Mouse (Mus musculus) lung, postnatal 0 days (tissue): Measurements from ENCODE around the gene Lsm2. TPM values are rescaled to one million over a fixed set of nuclear protein-coding genes. Genes with fewer than 3 reads are reported as not detected.

ENCODE experiments used
- ATAC-seq: fragments of 200-750 bp; cut with Nextera tagmentation; 2 replicates; pipeline ENCODE4 v1.8.0; 2017; ENCODE audit warnings: moderate library complexity
- DNase-seq: peaks from one replicate; pipeline ENCODE4 v3.0.0-alpha.2; 2016; ENCODE audit warnings: low spot score
- H3K27ac ChIP-seq: fragments of 300-500 bp; sonication (generic); 2 replicates; pipeline ENCODE4 v1.5.1; 2014; ENCODE audit warnings: antibody characterized with exemption, mild to moderate bottlenecking, low read length, mixed read lengths
- H3K27me3 ChIP-seq: fragments of 300-500 bp; sonication (generic); replicated peaks from 2 replicates; pipeline ENCODE4 v1.6.1; 2014; ENCODE audit warnings: low read length, mixed read lengths; ENCODE audit not compliant: insufficient read depth
- H3K36me3 ChIP-seq: fragments of 300-500 bp; sonication (generic); 2 replicates; pipeline ENCODE4 v1.6.1; 2014; ENCODE audit warnings: low read length, mixed read lengths; ENCODE audit not compliant: insufficient read depth
- H3K4me1 ChIP-seq: fragments of 300-500 bp; sonication (generic); 2 replicates; pipeline ENCODE4 v1.6.1; 2014; ENCODE audit warnings: antibody characterized with exemption, low read depth, low read length, mixed read lengths; ENCODE audit not compliant: insufficient read depth
- H3K4me2 ChIP-seq: fragments of 300-500 bp; sonication (generic); replicated peaks from 2 replicates; pipeline ENCODE4 v1.6.1; 2014; ENCODE audit warnings: low read depth, mild to moderate bottlenecking, low read length, moderate library complexity, mixed read lengths
- H3K4me3 ChIP-seq: fragments of 300-500 bp; sonication (generic); 2 replicates; pipeline ENCODE4 v1.5.1; 2014; ENCODE audit warnings: low read depth, low read length
- H3K9ac ChIP-seq: fragments of 300-500 bp; sonication (generic); replicated peaks from 2 replicates; pipeline ENCODE4 v1.6.1; 2014; ENCODE audit warnings: low read depth, mild to moderate bottlenecking
- H3K9me3 ChIP-seq: fragments of 300-500 bp; sonication (generic); 2 replicates; pipeline ENCODE4 v1.6.1; 2016; ENCODE audit warnings: low read length, mixed read lengths
- CTCF ChIP-seq: IDR thresholded peaks from 2 replicates; pipeline ENCODE4 v1.5.1; 2016; ENCODE audit warnings: antibody characterized with exemption, mild to moderate bottlenecking
- EP300 ChIP-seq: IDR thresholded peaks from 2 replicates; pipeline ENCODE4 v1.6.1; 2016; ENCODE audit warnings: antibody characterized with exemption, mild to moderate bottlenecking, control low read depth
- WGBS: fragments of 180-500 bp; shearing (Covaris S2); extraction: QIAGEN DNeasy Blood & Tissue Kit; methylation state at CpG from one replicate; pipeline ENCODE4 v1.1.7; 2014; 5-methylcytosine and 5-hydroxymethylcytosine counted together
- polyA plus RNA-seq: library from polyadenylated mRNA; unstranded; fragments of >200 nt; fragmentation: Nextera tagmentation; extraction: Ambion mirVana; gene quantifications from 2 replicates; pipeline ENCODE4 v1.2.1, GENCODE M21; 2015

Lsm2 gene
- polyA plus RNA-seq, 1 experiment from 2014 or later: 55.4 TPM

- ATAC-seq: no peak
- WGBS: 91% methylated on average over 8 of the region's 8 CpGs
Observed at GRCm38 (mm10) chr17:35011440-35011839, 29.8 kb downstream of the Lsm2 start.

GRCm38 (mm10) chr17:35012430-35012829 is 30.8 kb downstream of the Lsm2 start:
- TF ChIP-seq EP300 (no peak), CTCF (no peak)
- no peak overlapping the region for H3K9ac ChIP-seq
- WGBS: 84% methylated on average over 13 of the region's 13 CpGs
- DNase-seq (no peak), ATAC-seq (no peak)
- no peak overlapping the region for H3K4me3 ChIP-seq
- H3K9me3 ChIP-seq: no peaks in the 10 kb centered on the region
- no peak overlapping the region for H3K4me2 ChIP-seq
- H3K27me3 ChIP-seq: no peaks in the 10 kb centered on the region
- no peak overlapping the region for H3K27ac ChIP-seq
- no peaks in the 10 kb centered on the region; the same call in 1 of the 2 replicates for H3K4me1 ChIP-seq
- peaks cover 28% of the 10 kb centered on the region for H3K36me3 ChIP-seq

More at GRCm38 (mm10) chr17:35011440-35011839, 29.8 kb downstream of the Lsm2 start:
- Histone ChIP-seq H3K27me3 (no peaks in the 10 kb centered on the region), H3K4me1 (no peaks in the 10 kb centered on the region), H3K4me2 (no peak overlapping the region), H3K9ac (no peak overlapping the region), H3K27ac (no peak overlapping the region), H3K9me3 (no peaks in the 10 kb centered on the region), H3K36me3 (peaks cover 28% of the 10 kb centered on the region), H3K4me3 (no peak overlapping the region)
- DNase-seq: no peak
- no peak for TF ChIP-seq CTCF
- TF ChIP-seq EP300: no peak

- 75% methylated on average over 6 of the region's 6 CpGs for whole genome bisulfite sequencing
- ATAC-seq (no peak), DNase-seq (no peak)
Observed at GRCm38 (mm10) chr17:35013221-35013620, 31.6 kb downstream of the Lsm2 start.

GRCm38 (mm10) chr17:35015296-35015695 is 33.6 kb downstream of the Lsm2 start:
- no peak for TF ChIP-seq EP300
- TF ChIP-seq CTCF: no peak
- no peak overlapping the region for H3K4me2 ChIP-seq
- no peaks in the 10 kb centered on the region for H3K9me3 ChIP-seq
- ATAC-seq (no peak), DNase-seq (no peak)
- 89% methylated on average over 16 of the region's 16 CpGs for WGBS
- H3K36me3 ChIP-seq: peaks cover 28% of the 10 kb centered on the region
- no peaks in the 10 kb centered on the region; the same call in 1 of the 2 replicates for H3K4me1 ChIP-seq
- H3K9ac ChIP-seq: no peak overlapping the region
- no peak overlapping the region for H3K4me3 ChIP-seq
- no peaks in the 10 kb centered on the region for H3K27me3 ChIP-seq
- H3K27ac ChIP-seq: no peak overlapping the region

More at GRCm38 (mm10) chr17:35013221-35013620, 31.6 kb downstream of the Lsm2 start:
- no peaks in the 10 kb centered on the region for H3K9me3 ChIP-seq
- peaks cover 28% of the 10 kb centered on the region for H3K36me3 ChIP-seq
- TF ChIP-seq EP300: no peak
- no peak for TF ChIP-seq CTCF
- no peaks in the 10 kb centered on the region for H3K27me3 ChIP-seq
- no peak overlapping the region for H3K9ac ChIP-seq
- no peak overlapping the region for H3K27ac ChIP-seq
- no peak overlapping the region for H3K4me3 ChIP-seq
- H3K4me2 ChIP-seq: no peak overlapping the region
- no peaks in the 10 kb centered on the region; the same call in 1 of the 2 replicates for H3K4me1 ChIP-seq

GRCm38 (mm10) chr17:35016376-35016775 is 34.7 kb downstream of the Lsm2 start, which contains the start of gene Vwa7:
Vwa7 (plus strand) TSS chr17:35016579.
- WGBS: 47% methylated on average over 12 of the region's 12 CpGs
- ATAC-seq (peak; percentile 49), DNase-seq (peak; percentile 27)
- H3K4me3 ChIP-seq: no peak within 1 kb of the TSS
- H3K4me1 ChIP-seq: no peaks in the 10 kb centered on the region; the same call in 1 of the 2 replicates
- TF ChIP-seq EP300 (no peak), CTCF (no peak)
- H3K9me3 ChIP-seq: no peaks in the 10 kb centered on the region
- no peak within 1 kb of the TSS for H3K9ac ChIP-seq
- H3K4me2 ChIP-seq: no peak within 1 kb of the TSS
- peaks cover 22% of the 10 kb centered on the region for H3K36me3 ChIP-seq
- no peaks in the 10 kb centered on the region for H3K27me3 ChIP-seq
- H3K27ac ChIP-seq: no peak within 1 kb of the TSS

GRCm38 (mm10) chr17:35016791-35017705 is 35.4 kb downstream of the Lsm2 start:
- WGBS: 75% methylated on average over 10 of the region's 10 CpGs
- Histone ChIP-seq H3K27ac (no peak overlapping the region), H3K9ac (no peak overlapping the region), H3K9me3 (no peaks in the 10 kb centered on the region), H3K36me3 (peaks cover 18% of the 10 kb centered on the region; the same call in 1 of the 2 replicates), H3K27me3 (no peaks in the 10 kb centered on the region), H3K4me1 (no peaks in the 10 kb centered on the region; the same call in 1 of the 2 replicates), H3K4me3 (no peak overlapping the region), H3K4me2 (no peak overlapping the region)
- DNase-seq (no peak), ATAC-seq (no peak; the same call in 1 of the 2 replicates)
- TF ChIP-seq CTCF: no peak
- TF ChIP-seq EP300: no peak
